Mouse (Mus musculus): Measurements from ENCODE around the gene Gbp8.
"Not testable (repeated sequence)": the region's sequence is repeated elsewhere in the genome, so short reads cannot be mapped to it uniquely, and the experiment has no call there.

The Gbp8 gene

GRCm38 (mm10) chr5:105139409-105140088 is at the start of gene Gbp8, which contains the start of the genes Gbp9 and Gbp4:
Gbp8 (minus strand) TSS chr5:105139540.
Gbp9 (minus strand) TSS chr5:105139539.
Gbp4 (minus strand) TSS chr5:105139586.
- DNase-seq (ENCODE audit: low spot score in 2 of 2): peak; percentile 84 to 87

DNA sequence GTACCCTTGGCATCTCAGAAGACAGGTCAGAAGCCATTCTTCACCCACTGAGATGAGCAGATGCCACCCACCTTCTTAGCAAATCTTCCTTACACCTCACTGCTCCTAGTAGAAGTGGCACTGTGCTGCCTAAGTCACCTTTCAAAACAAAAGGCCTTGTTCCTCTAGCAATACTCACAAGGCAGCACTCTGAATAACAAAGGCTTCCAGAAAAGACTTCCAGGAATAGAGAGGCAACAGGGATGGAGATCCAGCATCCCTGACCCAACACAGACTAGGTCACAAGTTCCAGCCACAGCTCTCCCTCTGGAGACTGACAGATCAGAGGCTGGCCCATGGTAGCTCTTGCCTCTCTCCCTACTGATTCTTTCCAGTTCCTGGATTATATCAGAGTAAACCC is 42.1 kb upstream of the Gbp8 start:
- no peak for DNase-seq (ENCODE audit: low spot score in 2 of 2)

DNA sequence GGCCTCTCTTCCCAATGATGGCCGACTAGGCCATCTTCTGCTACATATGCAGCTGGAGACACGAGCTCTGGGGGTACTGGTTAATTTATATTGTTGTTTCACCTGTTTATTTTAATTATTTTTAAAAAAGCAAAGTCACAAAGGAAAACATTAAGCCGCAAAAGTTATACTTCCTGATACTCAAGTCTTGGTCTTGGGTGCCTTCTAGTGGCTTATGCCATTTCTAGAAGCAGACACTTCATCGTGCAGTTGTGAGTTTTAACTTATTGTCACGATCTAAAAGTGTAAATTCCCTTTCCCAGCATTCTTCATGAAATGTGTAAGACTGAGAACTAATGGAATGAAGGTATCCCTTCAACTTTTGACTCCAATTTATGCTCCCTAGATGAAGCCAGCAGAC is 17.2 kb upstream of the Gbp8 start:
- DNase-seq (ENCODE audit: low spot score in 2 of 2): no peak

DNA sequence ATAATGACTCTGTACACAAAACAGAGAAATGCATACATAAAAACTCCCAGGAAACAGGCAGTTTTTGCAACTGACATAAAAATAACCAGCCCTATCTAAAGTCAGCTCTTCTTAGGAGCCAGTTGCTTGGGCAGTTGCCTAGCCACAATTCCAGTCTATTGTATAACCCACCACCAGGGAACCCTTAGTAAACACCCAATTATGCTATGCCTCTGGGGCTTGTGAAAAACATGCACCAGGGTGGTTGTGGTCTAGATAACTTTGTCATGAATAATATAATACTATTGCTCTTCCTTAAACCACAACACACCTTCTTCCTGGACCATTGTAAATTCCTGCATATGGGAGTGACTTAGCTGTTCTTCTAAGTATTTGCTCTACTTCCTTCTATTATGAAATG is 14.7 kb upstream of the Gbp8 start:
- DNase-seq (ENCODE audit: low spot score in 2 of 2): no peak

- not testable (repeated sequence) for DNase-seq (ENCODE audit: low spot score in 2 of 2)
Measured at GRCm38 (mm10) chr5:105148062-105148461, 8.7 kb upstream of the Gbp8 start.

- no peak for DNase-seq (ENCODE audit: low spot score in 2 of 2)
Measured at GRCm38 (mm10) chr5:105146447-105146846, 7.1 kb upstream of the Gbp8 start.

DNA sequence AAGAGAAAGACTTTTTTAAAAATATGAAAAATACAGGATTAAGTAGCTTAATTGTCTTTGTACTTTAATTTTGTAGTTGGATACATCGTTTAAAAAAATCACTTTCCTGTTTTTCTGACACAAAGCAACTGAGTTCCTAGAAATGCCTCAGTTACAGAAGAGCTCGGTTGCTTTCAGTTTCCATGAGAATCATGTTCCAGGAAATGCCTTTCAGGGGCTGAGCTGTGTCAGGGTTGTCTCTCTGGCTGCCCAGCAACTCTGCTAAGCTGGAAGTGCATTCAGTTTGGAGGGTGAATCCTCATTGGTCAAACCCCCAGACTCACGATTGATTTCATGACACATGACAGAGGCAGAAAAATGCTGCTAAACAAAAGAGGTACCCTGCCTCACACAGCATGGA is 6.4 kb upstream of the Gbp8 start:
- DNase-seq (ENCODE audit: low spot score in 2 of 2): not testable (repeated sequence)

- peak in 1 of 2 experiments; percentile 11 for DNase-seq (ENCODE audit: low spot score in 2 of 2)
Measured at GRCm38 (mm10) chr5:105140089-105140810, 910 bp upstream of the Gbp8 start.

- DNase-seq (ENCODE audit: low spot score in 2 of 2): no peak
Measured at GRCm38 (mm10) chr5:105138906-105139305, 434 bp downstream of the Gbp8 start.

DNA sequence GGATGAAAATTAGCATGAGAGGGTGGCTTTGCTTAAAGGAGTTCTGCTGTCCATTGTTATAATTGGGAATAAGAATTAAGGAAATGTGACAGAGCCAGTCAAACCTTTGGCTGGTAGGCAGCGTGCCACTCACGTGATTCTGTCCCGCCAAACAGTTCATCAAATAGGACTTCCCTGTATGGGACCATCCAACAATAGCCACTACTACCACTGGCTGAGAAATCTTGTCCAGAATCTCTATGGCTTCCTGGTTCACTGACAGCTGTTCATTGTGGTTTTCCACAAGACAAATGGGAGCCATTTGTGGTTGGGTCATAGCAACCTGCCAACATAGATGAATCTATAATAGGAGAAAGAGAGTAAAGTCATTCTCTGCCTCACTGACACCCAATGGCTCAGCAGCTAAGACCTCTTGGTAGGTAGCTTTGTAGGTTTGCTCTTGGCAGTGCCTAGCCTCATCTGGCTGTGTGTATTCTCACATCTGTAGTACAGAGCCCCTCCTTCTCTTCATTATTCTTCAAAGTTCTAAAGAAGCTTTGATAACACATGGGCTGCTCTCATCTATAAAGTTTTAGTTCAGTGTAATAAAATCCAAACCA is 2.5 kb downstream of the Gbp8 start:
- not testable (repeated sequence) for DNase-seq (ENCODE audit: low spot score in 2 of 2)

DNA sequence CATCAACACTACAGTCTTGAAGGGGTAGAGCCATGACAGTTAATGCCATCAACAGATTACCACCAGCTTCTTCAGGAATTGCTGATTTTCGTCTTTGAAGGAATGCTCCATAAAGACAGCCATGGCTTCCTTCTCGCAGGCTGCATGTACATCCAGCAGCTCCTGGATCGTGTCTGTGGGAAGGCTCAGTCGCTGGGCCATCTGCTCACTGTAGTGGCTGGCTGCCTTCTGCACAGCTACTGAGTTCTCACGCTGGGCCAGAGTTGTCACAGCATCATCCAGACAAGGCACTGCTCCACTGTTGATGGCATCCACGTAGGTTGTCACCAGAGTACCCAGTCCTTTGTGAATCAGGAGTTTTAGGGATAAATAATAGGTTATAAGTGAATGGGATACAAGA is 17.6 kb downstream of the Gbp8 start:
- not testable (repeated sequence) for DNase-seq (ENCODE audit: low spot score in 2 of 2)

GRCm38 (mm10) chr5:105115740-105116139 is 23.6 kb downstream of the Gbp8 start:
- DNase-seq (ENCODE audit: low spot score in 2 of 2): no peak

- peak; percentile 57 to 64 for DNase-seq (ENCODE audit: low spot score in 2 of 2)
Measured at GRCm38 (mm10) chr5:105114696-105115095, 24.6 kb downstream of the Gbp8 start.

DNA sequence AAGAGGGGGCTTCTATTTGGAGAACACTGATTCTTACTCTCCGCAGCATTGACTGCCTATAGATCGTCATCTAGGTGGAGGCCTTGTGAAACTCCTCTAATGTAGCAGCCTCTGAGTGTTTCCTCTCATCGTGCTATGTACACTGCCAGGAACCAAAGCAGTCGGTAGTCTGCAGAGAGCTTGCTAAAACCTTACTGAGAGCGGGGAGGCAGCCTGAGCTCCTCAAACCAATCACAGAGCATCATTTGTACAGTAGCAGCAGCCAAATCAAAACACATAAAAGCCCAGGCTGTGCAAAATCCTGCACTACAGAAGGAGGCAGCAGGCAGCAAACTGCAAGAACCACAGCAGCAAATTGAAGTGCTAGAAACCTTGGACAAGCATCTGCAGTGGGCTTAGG is 25.7 kb downstream of the Gbp8 start:
- DNase-seq (ENCODE audit: low spot score in 2 of 2): no peak

DNA sequence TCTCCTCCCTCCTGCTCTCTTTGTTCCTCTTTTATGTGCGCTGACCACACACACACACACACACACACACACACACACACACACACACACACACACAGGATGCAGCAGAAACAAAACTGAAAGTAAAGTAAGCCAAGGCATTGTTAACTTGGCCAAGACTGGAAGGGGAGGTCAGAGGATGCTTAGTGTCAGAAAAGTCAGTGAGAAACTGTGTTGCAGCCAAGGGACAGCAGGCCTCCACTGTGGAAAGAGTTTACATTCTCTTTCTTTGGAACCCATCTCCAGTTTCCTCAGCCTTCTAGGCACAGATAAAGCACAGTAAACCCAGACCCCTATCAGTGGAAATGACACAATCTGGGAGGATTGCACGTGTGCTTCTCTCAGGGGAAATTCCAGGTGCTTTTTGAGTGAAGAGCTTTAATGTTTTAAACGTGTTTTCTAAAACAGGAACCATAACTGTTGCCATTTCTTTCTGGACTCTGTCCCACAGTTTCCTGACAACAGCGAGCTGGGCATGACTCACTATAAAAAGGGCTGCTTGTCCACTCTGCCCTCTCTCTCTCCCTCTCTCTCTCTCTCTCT is 29.0 kb downstream of the Gbp8 start:
- DNase-seq (ENCODE audit: low spot score in 2 of 2): peak; percentile 84 to 87

DNA sequence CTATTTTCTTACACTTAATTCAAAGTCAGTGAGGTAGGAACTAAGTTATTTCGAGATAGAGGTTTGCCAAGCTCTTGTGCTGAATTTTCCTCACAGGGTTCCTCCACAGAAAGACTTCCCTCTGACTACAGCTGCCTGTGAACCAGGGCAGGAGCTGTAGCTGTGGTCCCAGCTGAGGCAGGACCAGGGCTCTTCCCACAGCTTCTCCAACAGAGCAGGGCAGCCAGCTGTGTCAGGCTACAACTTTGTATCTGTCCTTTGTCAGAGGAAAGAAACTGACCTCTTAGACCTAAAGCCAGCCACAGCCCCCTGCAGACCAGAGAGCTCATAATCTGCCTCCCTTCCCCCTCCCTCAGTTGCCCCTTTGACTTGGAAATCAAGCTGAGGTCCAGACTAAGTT is 29.6 kb downstream of the Gbp8 start:
- DNase-seq (ENCODE audit: low spot score in 2 of 2): not testable (repeated sequence)

- not testable (repeated sequence) for DNase-seq (ENCODE audit: low spot score in 2 of 2)
Measured at GRCm38 (mm10) chr5:105105689-105106088, 33.7 kb downstream of the Gbp8 start.

DNA sequence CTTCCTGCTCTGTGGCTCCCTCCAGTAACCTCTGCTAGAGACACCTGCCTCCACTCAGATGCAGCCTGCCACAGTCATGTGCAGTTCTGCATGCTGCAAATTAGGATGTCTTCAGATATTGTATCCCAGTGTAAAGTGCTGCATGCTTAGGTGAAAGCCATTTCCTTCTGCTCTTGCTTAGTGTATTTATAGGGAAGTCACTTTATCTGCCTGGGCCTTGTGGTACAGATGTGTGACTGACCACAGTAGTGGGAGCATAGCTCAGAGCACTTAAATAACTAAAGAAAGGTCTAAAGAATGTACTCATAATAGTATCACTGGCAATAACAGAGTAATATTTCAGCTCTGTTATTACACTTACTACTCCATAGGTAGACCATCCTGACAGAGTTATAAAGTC is 57.4 kb downstream of the Gbp8 start:
- no peak for DNase-seq (ENCODE audit: low spot score in 2 of 2)

DNA sequence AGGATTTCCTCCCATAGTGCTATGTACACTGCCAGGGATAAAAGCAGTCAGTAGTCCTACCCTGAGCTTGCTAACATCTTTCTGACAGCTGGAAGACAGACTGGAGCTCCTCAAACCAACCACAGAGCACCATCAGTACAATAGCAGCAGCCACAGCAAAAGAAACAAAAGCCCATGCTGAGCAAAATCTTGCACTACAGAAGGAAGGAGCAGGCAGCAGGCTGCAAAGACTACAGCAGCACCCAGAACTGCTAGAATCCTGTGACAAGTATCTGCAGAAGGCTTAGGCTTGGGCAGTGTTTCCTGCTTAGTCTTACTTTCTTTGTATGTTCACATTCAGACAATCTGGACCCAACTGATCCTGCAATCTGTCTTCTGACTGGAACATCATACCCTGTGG is 71.0 kb downstream of the Gbp8 start:
- DNase-seq (ENCODE audit: low spot score in 2 of 2): not testable (repeated sequence)

GRCm38 (mm10) chr5:105064443-105064842 is 74.9 kb downstream of the Gbp8 start:
- DNase-seq (ENCODE audit: low spot score in 2 of 2): not testable (repeated sequence)

DNA sequence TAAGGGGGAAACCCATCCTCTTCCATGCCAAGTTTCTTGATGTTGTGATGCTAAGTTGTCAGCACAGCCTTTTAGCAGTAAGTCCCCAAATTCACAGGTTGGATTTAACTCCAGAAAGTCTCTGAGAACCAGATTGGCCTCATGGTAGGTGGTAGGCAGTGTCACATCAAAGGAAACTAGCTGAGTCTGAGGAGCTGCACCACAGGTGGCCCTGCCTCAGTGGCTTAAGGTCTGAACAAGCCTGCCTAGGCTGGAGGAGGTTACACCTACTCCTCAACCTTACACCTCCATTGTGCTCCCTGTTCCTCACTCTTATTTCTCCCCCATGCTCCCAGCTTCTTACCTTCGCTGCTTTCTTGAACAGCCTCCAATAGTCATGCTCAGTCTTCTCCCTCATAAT is 76.0 kb downstream of the Gbp8 start:
- no peak for DNase-seq (ENCODE audit: low spot score in 2 of 2)

DNA sequence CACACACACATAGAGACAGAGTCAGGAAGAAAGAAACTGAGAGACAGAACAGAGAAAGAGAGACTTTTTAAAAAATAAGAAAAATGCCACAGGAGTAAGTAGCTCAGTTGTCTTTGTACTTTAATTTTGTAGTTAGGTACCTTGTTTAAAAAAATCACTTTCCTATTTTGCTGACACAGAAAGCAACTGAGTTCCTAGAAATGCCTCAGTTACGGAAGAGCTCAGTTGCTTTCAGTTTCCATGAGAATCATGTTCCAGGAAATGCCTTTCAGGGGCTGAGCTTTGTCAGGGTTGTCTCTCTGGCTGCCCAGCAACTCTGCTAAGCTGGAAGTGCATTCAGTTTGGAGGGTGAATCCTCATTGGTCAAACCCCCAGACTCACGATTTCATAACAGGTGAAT is 76.9 kb downstream of the Gbp8 start:
- DNase-seq (ENCODE audit: low spot score in 2 of 2): not testable (repeated sequence)

Data from natural killer cell, adult 2 months (primary cell).